Mouse (Mus musculus) lung, postnatal 0 days (tissue): ENCODE data around the gene Hspb7.

Experiments
- CTCF ChIP-seq: IDR thresholded peaks from 2 replicates; pipeline ENCODE4 v1.5.1; 2016; ENCODE audit warnings: antibody characterized with exemption, mild to moderate bottlenecking
- EP300 ChIP-seq: IDR thresholded peaks from 2 replicates; pipeline ENCODE4 v1.6.1; 2016; ENCODE audit warnings: antibody characterized with exemption, mild to moderate bottlenecking, control low read depth

DNA sequence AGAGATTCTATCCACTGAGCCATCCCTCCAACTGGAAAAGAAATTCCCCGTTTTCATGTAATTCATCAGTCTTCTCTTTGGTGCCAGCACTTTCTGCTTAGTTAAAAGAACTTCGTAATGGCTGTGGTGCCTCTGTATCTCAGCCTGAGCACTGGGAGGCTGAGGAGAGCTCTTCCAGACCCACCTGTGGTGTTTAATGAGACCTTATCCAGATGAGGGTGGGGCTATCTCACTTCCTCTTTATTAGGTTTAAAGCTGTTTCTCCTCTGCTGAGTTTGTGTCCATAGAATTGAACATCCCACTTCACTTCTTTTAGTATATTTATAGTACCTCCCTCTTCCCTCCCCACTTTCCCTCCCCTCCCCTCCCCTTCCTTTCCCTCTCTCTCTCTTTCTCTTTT lies 30.7 kb downstream of the Hspb7 start:
- TF ChIP-seq CTCF (no peak), EP300 (no peak)
